Mouse (Mus musculus) central nervous system, embryonic 11.5 days (tissue): ENCODE results near the gene Scgb1b24. TPM values are rescaled to one million over a fixed set of nuclear protein-coding genes. Genes with fewer than 3 reads are reported as not detected.

ENCODE experiments used
- polyA plus RNA-seq: library from polyadenylated mRNA; depleted of rRNA; stranded (reverse); fragments of >200 nt; gene quantifications from 2 replicates; pipeline ENCODE4 v1.2.3, GENCODE M21; 2012; rRNA removed

Gene Scgb1b24
- not detected in 2 replicates for polyA plus RNA-seq

GRCm38 (mm10) chr7:33743499-33743898 lies at the start of gene Scgb1b24:
Gene Scgb1b24, plus strand, starts transcription at chr7:33743799.

GRCm38 (mm10) chr7:33739212-33739611 lies 4.4 kb upstream of the Scgb1b24 start, which contains the start of gene Scgb2b24:
Gene Scgb2b24, minus strand, starts transcription at chr7:33739312.

Other genes starting within 250 kb of the Scgb1b24 start
- gene Scgb2b21, start 223.3 kb upstream of the Scgb1b24 start, polyA plus RNA-seq: not detected in 2 replicates
- gene Scgb2b24, start 4.5 kb upstream of the Scgb1b24 start, polyA plus RNA-seq: not detected in 2 replicates
- not detected in 2 replicates for gene Scgb2b26, start 201.2 kb downstream of the Scgb1b24 start, polyA plus RNA-seq